Mouse (Mus musculus) lung, embryonic 16.5 days (tissue): ENCODE measurements around the gene Itpa. TPM values are rescaled to one million over a fixed set of nuclear protein-coding genes. Genes with fewer than 3 reads are reported as not detected.
"Not testable (repeated sequence)": the region's sequence is repeated elsewhere in the genome, so short reads cannot be mapped to it uniquely, and the experiment has no call there.

Experiments used
- ATAC-seq: fragments of 200-750 bp; cut with Nextera tagmentation; 2 replicates; pipeline ENCODE4 v1.8.0; 2017; ENCODE audit warnings: low read depth, mild to moderate bottlenecking, moderate library complexity
- H3K27ac ChIP-seq: fragments of 300-500 bp; sonication (generic); 2 replicates; pipeline ENCODE4 v1.5.1; 2014; ENCODE audit warnings: mild to moderate bottlenecking, control low read depth, low read length
- H3K27me3 ChIP-seq: fragments of 300-500 bp; sonication (generic); 2 replicates; pipeline ENCODE4 v1.6.1; 2014; ENCODE audit warnings: low read depth, low read length, mixed read lengths; ENCODE audit not compliant: control insufficient read depth, insufficient read depth
- H3K36me3 ChIP-seq: fragments of 300-500 bp; sonication (generic); 2 replicates; pipeline ENCODE4 v1.6.1; 2014; ENCODE audit warnings: low read length; ENCODE audit not compliant: control insufficient read depth, insufficient read depth
- H3K4me1 ChIP-seq: fragments of 300-500 bp; sonication (generic); replicated peaks from 2 replicates; pipeline ENCODE4 v1.6.1; 2014; ENCODE audit warnings: low read length, mixed read lengths; ENCODE audit not compliant: control insufficient read depth, insufficient read depth
- H3K4me2 ChIP-seq: fragments of 300-500 bp; sonication (generic); 2 replicates; pipeline ENCODE4 v1.6.1; 2014; ENCODE audit warnings: low read depth, low read length, control low read depth
- H3K4me3 ChIP-seq: fragments of 300-500 bp; sonication (generic); 2 replicates; pipeline ENCODE4 v1.5.1; 2014; ENCODE audit warnings: mild to moderate bottlenecking, low read length, control low read depth
- H3K9ac ChIP-seq: fragments of 300-500 bp; sonication (generic); 2 replicates; pipeline ENCODE4 v1.6.1; 2014; ENCODE audit warnings: low read length, control low read depth
- H3K9me3 ChIP-seq: fragments of 300-500 bp; sonication (generic); 2 replicates; pipeline ENCODE4 v1.6.1; 2016; ENCODE audit warnings: low read length; ENCODE audit not compliant: control insufficient read depth
- WGBS: fragments of 180-500 bp; shearing (Covaris S2); extraction: QIAGEN DNeasy Blood & Tissue Kit; methylation state at CpG from one replicate; pipeline ENCODE4 v1.1.7; 2014; 5-methylcytosine and 5-hydroxymethylcytosine counted together
- polyA plus RNA-seq: library from polyadenylated mRNA; unstranded; fragments of >200 nt; fragmentation: Nextera tagmentation; extraction: Ambion mirVana; gene quantifications from 2 replicates; pipeline ENCODE4 v1.2.1, GENCODE M21; 2015

The Itpa gene
- polyA plus RNA-seq, 1 experiment from 2014 or later = 95.9 TPM

DNA sequence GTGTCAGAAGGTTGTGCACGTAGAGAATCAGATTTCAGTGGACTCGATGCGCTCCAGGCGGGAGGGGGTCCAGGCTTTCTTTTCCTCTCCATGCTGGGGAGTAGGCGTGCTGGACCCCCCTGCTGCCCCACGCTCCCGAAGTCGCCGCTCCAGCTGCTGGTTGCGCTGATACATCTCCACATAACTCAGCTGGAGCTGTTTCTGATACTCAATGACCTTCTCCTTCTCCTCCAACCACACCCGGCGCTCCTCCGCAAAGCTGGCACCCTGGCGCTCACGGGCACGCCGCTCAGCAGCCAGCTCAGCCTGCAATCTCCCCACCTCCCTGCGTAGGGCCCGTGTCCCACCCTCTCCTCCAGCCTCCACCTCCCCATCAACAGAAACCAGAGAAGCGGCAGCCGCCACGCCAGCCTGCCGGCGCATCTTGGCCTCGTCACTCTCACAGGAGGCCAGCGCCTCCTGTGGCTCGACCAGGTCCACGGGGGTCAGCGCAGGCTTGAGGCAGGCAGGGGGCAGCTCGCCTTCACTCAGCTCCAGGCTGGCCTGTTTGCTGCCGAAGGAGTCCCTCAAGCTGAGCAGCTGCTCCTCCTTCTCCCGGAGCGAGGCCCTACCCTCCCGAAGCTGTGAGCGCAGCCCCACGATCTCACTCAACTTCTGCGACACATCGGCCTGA is 32.5 kb upstream of the Itpa start:
- Histone ChIP-seq H3K4me1 (peaks cover 14% of the 10 kb centered on the region), H3K27ac (no peak overlapping the region), H3K9ac (peak overlapping the region; percentile 61), H3K36me3 (no peaks in the 10 kb centered on the region), H3K4me2 (peak overlapping the region; percentile 77), H3K27me3 (peaks cover 37% of the 10 kb centered on the region), H3K4me3 (peak overlapping the region; percentile 48), H3K9me3 (no peaks in the 10 kb centered on the region)
- ATAC-seq = peak; percentile 62
- 2% methylated on average over 38 of the region's 38 CpGs for WGBS

GRCm38 (mm10) chr2:130635847-130636246 is 31.6 kb upstream of the Itpa start:
- no peaks in the 10 kb centered on the region for H3K9me3 ChIP-seq
- H3K4me2 ChIP-seq = peak overlapping the region; percentile 77; the same call in 1 of the 2 replicates
- H3K4me3 ChIP-seq = peak overlapping the region; percentile 48
- H3K4me1 ChIP-seq = peaks cover 14% of the 10 kb centered on the region
- H3K27me3 ChIP-seq = peaks cover 37% of the 10 kb centered on the region
- H3K27ac ChIP-seq = no peak overlapping the region
- 24% methylated on average over 21 of the region's 21 CpGs for WGBS
- peak; percentile 34; the same call in 1 of the 2 replicates for ATAC-seq
- no peaks in the 10 kb centered on the region for H3K36me3 ChIP-seq
- H3K9ac ChIP-seq = no peak overlapping the region

DNA sequence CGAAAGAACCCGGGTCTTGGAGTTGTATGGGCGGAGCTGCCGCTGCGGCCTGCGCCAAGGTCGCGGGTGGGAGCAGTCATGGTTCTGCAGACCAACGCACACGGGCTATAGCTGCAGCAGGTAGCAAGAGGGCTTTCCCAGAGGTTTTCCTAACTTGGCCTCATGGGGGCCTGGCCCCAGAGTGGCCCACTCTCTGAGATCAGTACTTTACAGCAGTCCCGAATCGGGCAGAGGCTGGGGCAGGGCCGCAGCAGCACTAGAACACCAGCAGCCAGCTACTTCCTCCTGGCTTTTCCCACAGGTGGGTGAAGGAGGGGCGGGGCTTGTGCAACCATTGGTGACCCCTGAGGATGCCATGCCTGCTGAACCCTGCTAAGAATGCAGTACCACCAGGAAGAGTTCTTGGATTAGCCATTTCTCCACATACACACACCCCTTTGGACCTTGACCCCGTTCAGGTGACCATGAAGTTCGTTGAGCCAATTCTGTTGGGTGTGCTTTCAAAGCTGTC is 29.3 kb upstream of the Itpa start:
- Histone ChIP-seq H3K36me3 (no peaks in the 10 kb centered on the region), H3K4me2 (no peak overlapping the region), H3K9me3 (no peaks in the 10 kb centered on the region), H3K4me3 (no peak overlapping the region), H3K27me3 (peaks cover 37% of the 10 kb centered on the region), H3K9ac (no peak overlapping the region), H3K4me1 (peaks cover 17% of the 10 kb centered on the region), H3K27ac (no peak overlapping the region)
- no peak for ATAC-seq
- WGBS = 26% methylated on average over 16 of the region's 16 CpGs

GRCm38 (mm10) chr2:130639276-130639675 is 28.1 kb upstream of the Itpa start:
- H3K27me3 ChIP-seq = peaks cover 29% of the 10 kb centered on the region
- ATAC-seq = no peak
- no peaks in the 10 kb centered on the region for H3K36me3 ChIP-seq
- H3K4me2 ChIP-seq = no peak overlapping the region
- peaks cover 15% of the 10 kb centered on the region for H3K4me1 ChIP-seq
- no peak overlapping the region for H3K27ac ChIP-seq
- no peak overlapping the region for H3K9ac ChIP-seq
- H3K4me3 ChIP-seq = no peak overlapping the region
- H3K9me3 ChIP-seq = no peaks in the 10 kb centered on the region
- WGBS = 76% methylated on average over 6 of the region's 6 CpGs

DNA sequence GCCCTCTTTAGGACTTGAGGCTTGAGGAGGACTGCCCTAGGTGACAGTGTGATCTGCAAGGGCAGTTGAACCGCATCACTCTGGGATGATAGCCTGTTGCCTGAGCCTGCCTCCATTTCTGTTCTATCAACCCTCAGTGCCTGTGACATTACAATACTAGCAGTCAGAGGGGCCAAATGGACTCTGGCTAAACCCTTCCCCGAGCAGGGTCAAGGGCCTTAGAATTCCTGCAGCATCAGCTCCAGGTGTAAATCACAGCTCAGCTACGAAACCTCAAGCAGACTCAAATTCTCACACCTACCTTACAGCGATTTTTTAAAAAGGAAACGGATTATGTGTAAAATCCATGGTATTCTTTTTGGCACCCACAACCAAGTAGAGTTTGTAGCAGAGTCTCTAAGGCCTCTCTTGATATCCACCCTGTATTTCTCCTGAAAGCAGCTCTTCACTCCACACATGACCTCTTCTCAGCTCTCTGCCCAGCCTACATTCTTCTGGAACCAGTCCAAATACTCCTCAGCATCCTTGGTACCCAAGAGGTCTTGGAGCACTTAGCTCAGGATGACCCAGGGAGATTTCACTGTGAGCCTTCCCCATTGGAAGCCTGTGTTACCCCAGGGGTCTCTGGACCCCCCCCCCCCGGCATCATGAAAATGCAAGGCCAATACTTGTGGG is 25.9 kb upstream of the Itpa start:
- Histone ChIP-seq H3K27me3 (peaks cover 9% of the 10 kb centered on the region; the same call in 1 of the 2 replicates), H3K27ac (no peak overlapping the region), H3K9me3 (no peaks in the 10 kb centered on the region), H3K4me3 (no peak overlapping the region), H3K36me3 (no peaks in the 10 kb centered on the region), H3K4me2 (no peak overlapping the region), H3K4me1 (peaks cover 2% of the 10 kb centered on the region; the same call in 1 of the 2 replicates), H3K9ac (no peak overlapping the region)
- WGBS = 54% methylated on average over 6 of the region's 6 CpGs
- no peak for ATAC-seq

- Histone ChIP-seq H3K27ac (no peak overlapping the region), H3K9me3 (no peaks in the 10 kb centered on the region), H3K27me3 (peaks cover 1% of the 10 kb centered on the region; the same call in 1 of the 2 replicates), H3K9ac (peak overlapping the region; percentile 76), H3K4me1 (peaks cover 2% of the 10 kb centered on the region; the same call in 1 of the 2 replicates), H3K36me3 (no peaks in the 10 kb centered on the region), H3K4me2 (peak overlapping the region; percentile 96), H3K4me3 (peak overlapping the region; percentile 68)
- ATAC-seq = peak; percentile 46
- WGBS = 0% methylated on average over 22 of the region's 27 CpGs
These were observed 25.2 kb upstream of the Itpa start for GRCm38 (mm10) chr2:130642197-130642660.

DNA sequence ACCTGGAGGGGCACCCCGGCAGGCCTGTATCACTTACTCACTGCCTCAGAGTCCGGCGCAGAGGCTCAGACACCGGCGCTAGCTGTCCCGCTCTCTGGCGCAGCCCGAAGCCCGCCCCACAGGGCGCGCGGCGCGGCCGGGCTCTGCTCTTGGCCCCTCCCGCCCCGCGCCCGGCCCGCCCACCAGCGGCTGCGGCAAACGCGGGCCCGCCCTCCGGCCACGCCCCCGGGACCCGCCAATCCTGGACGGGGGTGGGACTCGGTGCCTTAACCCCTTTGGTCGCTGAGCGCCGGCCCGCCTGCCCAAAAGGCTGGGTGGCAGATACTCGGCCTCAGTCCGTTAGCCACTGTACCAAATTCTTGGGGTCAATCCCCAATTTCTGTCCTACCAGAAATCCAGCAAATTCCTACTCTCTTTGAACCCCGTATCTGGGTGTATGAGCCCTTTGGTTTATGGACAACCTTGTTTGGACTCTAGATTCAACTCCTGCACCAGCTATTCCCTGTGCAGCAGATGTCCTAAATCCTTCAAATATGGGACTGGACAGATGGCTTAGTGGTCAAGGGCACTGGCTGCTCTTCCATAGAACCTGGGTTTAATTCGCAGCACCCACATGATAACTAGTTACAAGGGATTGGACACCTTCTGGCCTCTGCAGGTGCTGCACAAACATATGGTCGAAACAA is 24.6 kb upstream of the Itpa start, which contains the start of gene Lzts3:
Gene Lzts3, minus strand, starts transcription at position 120 of the 686 bp plus-strand sequence.
- no peaks in the 10 kb centered on the region; the same call in 1 of the 2 replicates for H3K27me3 ChIP-seq
- peaks cover 2% of the 10 kb centered on the region; the same call in 1 of the 2 replicates for H3K4me1 ChIP-seq
- peak; percentile 99 for ATAC-seq
- no peaks in the 10 kb centered on the region for H3K9me3 ChIP-seq
- peak within 1 kb of the TSS; percentile 96 for H3K4me2 ChIP-seq
- H3K4me3 ChIP-seq = peak within 1 kb of the TSS; percentile 68
- no peak within 1 kb of the TSS for H3K27ac ChIP-seq
- no peaks in the 10 kb centered on the region for H3K36me3 ChIP-seq
- WGBS = 4% methylated on average over 23 of the region's 40 CpGs
- H3K9ac ChIP-seq = peak within 1 kb of the TSS; percentile 76

DNA sequence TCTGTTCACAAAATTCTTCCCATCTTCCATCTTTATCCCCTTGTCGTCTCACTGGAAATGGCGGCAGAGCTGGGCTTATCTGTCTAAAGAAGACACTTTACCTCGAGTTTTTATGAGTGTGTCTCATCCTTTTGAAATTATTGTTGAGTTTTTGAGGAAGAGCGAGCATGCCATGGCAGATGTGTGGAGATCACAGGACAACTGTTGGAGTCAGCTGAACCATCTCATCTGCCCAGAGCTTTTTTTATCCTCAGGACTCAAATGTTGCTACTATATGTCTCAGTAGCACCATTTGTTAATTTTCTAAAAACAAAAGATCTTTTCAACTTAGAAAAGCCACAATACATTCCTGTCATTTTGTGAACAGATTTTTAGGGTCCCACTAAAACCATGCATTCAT is 22.2 kb upstream of the Itpa start:
- no peaks in the 10 kb centered on the region for H3K36me3 ChIP-seq
- no peaks in the 10 kb centered on the region for H3K27me3 ChIP-seq
- no peaks in the 10 kb centered on the region for H3K9me3 ChIP-seq
- WGBS = 73% methylated on average over 4 of the region's 4 CpGs
- no peak overlapping the region for H3K27ac ChIP-seq
- H3K4me1 ChIP-seq = peaks cover 2% of the 10 kb centered on the region; the same call in 1 of the 2 replicates
- ATAC-seq = no peak
- H3K4me2 ChIP-seq = no peak overlapping the region
- no peak overlapping the region for H3K4me3 ChIP-seq
- H3K9ac ChIP-seq = no peak overlapping the region

DNA sequence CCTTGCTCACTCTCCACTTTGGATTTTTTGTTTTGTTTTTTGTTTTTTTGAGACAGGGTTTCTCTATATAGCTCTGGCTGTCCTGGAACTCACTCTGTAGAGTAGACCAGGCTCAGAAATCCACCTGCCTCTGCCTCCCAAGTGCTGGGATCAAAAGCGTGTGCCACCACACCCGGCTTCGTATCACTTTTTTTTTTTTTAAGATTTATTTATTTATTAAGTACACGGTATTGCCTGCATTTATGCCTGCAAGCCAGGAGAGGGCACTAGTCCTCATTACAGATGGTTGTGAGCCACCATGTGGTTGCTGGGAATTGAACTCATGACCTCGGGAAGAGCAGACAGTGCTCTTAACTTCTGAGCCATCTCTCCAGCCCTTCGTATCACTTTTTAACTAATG is 18.4 kb upstream of the Itpa start:
- not testable (repeated sequence) for H3K4me2 ChIP-seq, H3K9ac ChIP-seq, H3K4me1 ChIP-seq, H3K36me3 ChIP-seq, H3K9me3 ChIP-seq, ATAC-seq, H3K27ac ChIP-seq, H3K4me3 ChIP-seq, H3K27me3 ChIP-seq
- WGBS = 73% methylated on average over 6 of the region's 6 CpGs
